Mouse (Mus musculus): ENCODE data around the gene Unc45a.
"Not testable (repeated sequence)": the region's sequence is repeated elsewhere in the genome, so short reads cannot be mapped to it uniquely, and the experiment has no call there.

Gene Unc45a

GRCm38 (mm10) chr7:80325292-80325868 lies 15.4 kb downstream of the Unc45a start:
- DNase-seq (ENCODE audit: low read depth, low spot score): no peak

GRCm38 (mm10) chr7:80324816-80325119 lies 16.0 kb downstream of the Unc45a start:
- not testable (repeated sequence) for DNase-seq (ENCODE audit: low read depth, low spot score)

GRCm38 (mm10) chr7:80324043-80324815 lies 16.6 kb downstream of the Unc45a start, which contains the start of gene Rccd1:
TSS of gene Rccd1 (minus strand) at chr7:80324454.
- DNase-seq (ENCODE audit: low read depth, low spot score): peak; percentile 84

GRCm38 (mm10) chr7:80323336-80323735 lies 17.5 kb downstream of the Unc45a start:
- no peak for DNase-seq (ENCODE audit: low read depth, low spot score)

- DNase-seq (ENCODE audit: low read depth, low spot score): no peak
Observed at GRCm38 (mm10) chr7:80319846-80320496, 20.8 kb downstream of the Unc45a start.

GRCm38 (mm10) chr7:80318670-80319069 lies 22.1 kb downstream of the Unc45a start:
- DNase-seq (ENCODE audit: low read depth, low spot score): no peak

- no peak for DNase-seq (ENCODE audit: low read depth, low spot score)
Observed at GRCm38 (mm10) chr7:80317439-80318115, 23.2 kb downstream of the Unc45a start.

GRCm38 (mm10) chr7:80315733-80316132 lies 25.1 kb downstream of the Unc45a start:
- DNase-seq (ENCODE audit: low read depth, low spot score): no peak

- DNase-seq (ENCODE audit: low read depth, low spot score): no peak
Observed at GRCm38 (mm10) chr7:80310771-80311170, 30.0 kb downstream of the Unc45a start.

GRCm38 (mm10) chr7:80307766-80308165 lies 33.0 kb downstream of the Unc45a start:
- DNase-seq (ENCODE audit: low read depth, low spot score): no peak

GRCm38 (mm10) chr7:80301522-80301921 lies 39.3 kb downstream of the Unc45a start:
- no peak for DNase-seq (ENCODE audit: low read depth, low spot score)

- DNase-seq (ENCODE audit: low read depth, low spot score): no peak
Observed at GRCm38 (mm10) chr7:80299568-80299967, 41.2 kb downstream of the Unc45a start.

- no peak for DNase-seq (ENCODE audit: low read depth, low spot score)
Observed at GRCm38 (mm10) chr7:80298754-80299153, 42.1 kb downstream of the Unc45a start.

- DNase-seq (ENCODE audit: low read depth, low spot score): no peak
Observed at GRCm38 (mm10) chr7:80297041-80297440, 43.8 kb downstream of the Unc45a start.

- no peak for DNase-seq (ENCODE audit: low read depth, low spot score)
Observed at GRCm38 (mm10) chr7:80296462-80296861, 44.3 kb downstream of the Unc45a start.

- no peak for DNase-seq (ENCODE audit: low read depth, low spot score)
Observed at GRCm38 (mm10) chr7:80294764-80295648, 45.8 kb downstream of the Unc45a start.

- peak; percentile 94 for DNase-seq (ENCODE audit: low read depth, low spot score)
Observed at GRCm38 (mm10) chr7:80294062-80294763, 46.6 kb downstream of the Unc45a start, which contains the start of gene Prc1. TSS of gene Prc1 (plus strand) at chr7:80294450.

GRCm38 (mm10) chr7:80287736-80288135 lies 53.1 kb downstream of the Unc45a start:
- no peak for DNase-seq (ENCODE audit: low read depth, low spot score)

- no peak for DNase-seq (ENCODE audit: low read depth, low spot score)
Observed at GRCm38 (mm10) chr7:80285725-80286124, 55.1 kb downstream of the Unc45a start.

- DNase-seq (ENCODE audit: low read depth, low spot score): no peak
Observed at GRCm38 (mm10) chr7:80284391-80284790, 56.4 kb downstream of the Unc45a start.
